Mouse (Mus musculus): ENCODE measurements around the gene Tmem239.

The Tmem239 gene

DNA sequence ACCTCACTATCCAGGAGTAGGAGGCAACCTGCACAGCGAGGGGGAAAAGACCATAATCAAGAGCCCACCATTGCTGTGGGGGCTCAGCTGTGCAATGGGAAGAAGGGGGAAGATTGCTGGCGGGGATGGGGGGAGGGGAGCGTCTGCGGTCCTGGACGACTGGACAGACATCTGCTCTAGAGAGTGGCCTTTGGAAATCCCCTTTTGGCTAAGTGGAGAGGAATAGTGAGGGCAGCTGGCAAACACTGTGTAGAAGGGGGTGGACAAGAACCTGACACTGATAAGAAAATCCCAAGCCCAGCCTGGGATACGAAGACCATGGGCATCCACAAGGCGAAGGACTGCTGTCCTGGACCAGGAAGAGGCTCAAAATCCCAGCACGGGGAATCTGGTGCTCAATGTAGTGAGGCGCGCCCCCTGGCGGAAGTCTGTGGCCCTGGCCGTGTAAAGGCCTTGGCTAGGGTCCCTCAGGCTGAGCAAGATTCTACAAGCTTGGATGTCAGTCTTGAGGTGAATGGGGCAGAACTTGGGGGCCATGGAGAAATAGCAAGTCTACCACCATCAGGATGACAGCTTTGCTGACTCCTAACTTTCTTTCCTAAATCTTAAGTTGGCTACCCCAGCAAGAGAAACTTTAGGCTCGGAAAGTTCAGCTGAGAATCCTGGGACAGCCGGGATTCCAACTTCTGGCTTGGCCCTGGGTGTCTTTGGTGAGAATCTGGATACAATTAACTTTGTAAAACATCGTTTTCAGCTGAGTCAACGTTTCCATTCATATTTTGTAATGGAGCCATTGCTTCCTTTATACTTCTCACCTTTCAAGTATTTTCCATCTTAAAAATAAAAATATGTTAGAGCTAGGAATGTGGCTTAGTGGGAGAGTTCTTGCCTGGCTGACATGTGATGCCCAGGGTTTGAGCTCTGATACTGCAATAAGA is 5.5 kb downstream of the Tmem239 start:
- peak; percentile 96 for DNase-seq (ENCODE audit: low spot score)

DNA sequence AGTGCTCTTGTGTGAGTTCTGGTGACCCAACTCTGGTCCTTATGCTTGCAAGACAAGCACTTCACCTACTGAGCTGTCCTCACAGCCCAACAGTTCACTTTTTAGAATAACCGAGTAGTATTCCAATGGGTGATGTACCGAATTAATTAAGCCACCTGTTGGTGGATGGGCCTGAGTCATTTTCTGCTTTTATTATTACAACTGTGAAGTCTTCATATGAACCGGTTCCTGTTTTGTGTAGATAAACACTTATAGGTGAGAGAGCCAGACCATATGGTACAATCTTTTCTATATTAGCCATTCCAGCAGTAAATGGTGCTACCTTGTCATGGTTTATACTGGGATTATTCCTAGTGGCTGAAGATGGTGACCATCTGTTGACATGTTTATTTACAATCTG is 6.5 kb downstream of the Tmem239 start:
- DNase-seq (ENCODE audit: low spot score) = no peak

GRCm38 (mm10) chr2:130414094-130414856 is 8.0 kb downstream of the Tmem239 start:
- DNase-seq (ENCODE audit: low spot score) = no peak

DNA sequence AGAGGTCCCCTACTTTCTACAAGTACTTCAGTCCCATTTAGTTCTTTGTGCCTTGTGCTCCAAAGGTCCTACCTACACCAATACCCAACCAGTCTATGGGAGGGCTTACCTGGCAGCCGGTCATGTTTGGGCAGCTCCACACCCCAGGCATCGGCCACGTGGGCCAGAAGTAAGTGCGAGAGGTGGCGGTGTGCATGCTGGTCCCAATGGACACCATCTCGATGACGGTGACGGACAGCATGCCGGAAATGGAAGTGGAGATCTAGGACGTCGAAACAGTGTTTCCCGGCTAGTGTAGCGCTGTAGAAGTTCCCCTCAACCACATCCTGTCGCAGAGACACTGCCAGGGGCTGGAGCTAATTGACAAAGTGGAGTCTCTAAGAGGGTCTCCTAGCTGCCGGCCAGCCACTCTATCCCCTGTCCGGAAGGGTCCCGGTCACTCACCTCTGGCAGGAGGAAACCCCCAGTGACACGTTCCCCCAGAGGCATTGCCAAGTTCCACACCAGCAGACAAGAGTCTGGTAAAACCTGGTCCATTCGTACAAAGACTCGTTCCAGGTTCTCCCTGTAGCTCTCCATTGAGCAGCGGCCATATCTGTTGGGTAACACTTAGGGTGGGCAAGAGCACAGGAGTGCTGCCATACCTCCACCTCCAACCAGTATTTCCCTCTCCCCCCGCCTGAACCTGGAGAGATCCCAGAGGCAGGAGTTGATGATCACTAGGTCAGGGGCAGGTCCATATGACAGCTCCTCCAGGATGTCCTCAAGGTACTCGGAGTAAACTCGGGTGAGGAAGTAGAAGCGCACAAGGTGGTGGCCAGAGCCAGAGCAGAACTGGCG is 15.7 kb downstream of the Tmem239 start:
- DNase-seq (ENCODE audit: low spot score) = no peak

DNA sequence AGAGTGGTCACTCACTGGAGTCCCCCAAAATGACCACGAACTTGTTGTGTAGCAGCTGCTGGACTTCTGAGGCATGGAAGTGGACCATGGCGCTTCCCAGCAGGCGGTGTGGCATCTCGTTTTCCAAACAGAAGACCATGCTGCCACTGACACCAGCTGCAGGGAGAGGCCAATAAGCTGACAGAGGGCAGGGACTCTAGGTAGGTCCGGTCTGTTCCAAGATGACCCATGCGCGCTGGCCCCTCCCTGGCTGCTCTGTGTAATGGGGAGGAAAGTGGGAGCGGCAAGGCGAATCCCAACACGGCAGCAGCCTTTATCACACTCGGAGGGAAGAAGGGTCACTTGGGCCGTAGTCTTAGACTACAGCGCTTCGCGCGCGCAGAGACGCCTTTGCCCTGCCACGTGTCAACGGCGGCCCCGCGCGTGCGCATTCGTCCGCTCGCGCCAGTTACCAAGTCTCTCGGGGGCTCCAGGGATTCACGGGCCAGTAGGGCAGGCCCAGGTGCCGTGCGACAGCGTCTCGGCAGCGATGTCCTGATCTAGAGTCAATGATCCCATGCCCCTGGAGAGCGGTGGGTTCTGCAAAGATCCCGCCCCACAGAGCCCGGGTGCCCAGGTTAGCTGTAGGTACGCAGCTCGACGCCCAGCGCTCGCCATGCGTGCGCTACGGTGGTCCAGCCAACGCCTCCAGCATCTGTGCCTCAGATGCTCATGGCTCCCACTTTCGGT is 17.3 kb downstream of the Tmem239 start:
- DNase-seq (ENCODE audit: low spot score) = peak; percentile 88

GRCm38 (mm10) chr2:130424126-130424853 is 18.0 kb downstream of the Tmem239 start, which contains the start of the genes Vps16 and Pced1a:
Vps16 (plus strand) TSS chr2:130424339.
Pced1a (minus strand) TSS chr2:130424701.
- DNase-seq (ENCODE audit: low spot score) = peak; percentile 94

DNA sequence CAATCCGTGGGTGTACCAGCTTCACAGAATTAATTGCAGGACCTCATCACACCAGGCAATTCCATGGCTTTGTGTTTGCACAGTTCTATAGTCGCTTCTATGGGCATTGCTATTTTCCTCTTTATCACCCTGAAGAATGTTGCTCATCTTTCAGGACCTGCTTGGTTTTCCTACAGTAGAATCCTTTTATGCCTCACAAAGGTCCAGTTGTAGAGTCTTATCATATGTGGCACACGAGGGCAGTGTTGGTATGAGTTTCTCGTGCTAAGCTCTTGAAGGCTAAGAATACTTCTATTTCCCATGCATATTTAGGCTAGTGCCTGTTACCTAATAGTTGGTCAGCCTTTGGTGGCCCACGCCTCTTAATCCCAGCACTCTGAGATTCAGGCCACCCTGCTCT is 18.8 kb downstream of the Tmem239 start:
- DNase-seq (ENCODE audit: low spot score) = no peak

- no peak for DNase-seq (ENCODE audit: low spot score)
These were observed 23.6 kb downstream of the Tmem239 start for GRCm38 (mm10) chr2:130429851-130430250.

GRCm38 (mm10) chr2:130430484-130430883 is 24.2 kb downstream of the Tmem239 start:
- DNase-seq (ENCODE audit: low spot score) = no peak

- no peak for DNase-seq (ENCODE audit: low spot score)
These were observed 25.9 kb downstream of the Tmem239 start for GRCm38 (mm10) chr2:130432157-130432556.

- DNase-seq (ENCODE audit: low spot score) = no peak
These were observed 26.9 kb downstream of the Tmem239 start for GRCm38 (mm10) chr2:130433152-130433551.

DNA sequence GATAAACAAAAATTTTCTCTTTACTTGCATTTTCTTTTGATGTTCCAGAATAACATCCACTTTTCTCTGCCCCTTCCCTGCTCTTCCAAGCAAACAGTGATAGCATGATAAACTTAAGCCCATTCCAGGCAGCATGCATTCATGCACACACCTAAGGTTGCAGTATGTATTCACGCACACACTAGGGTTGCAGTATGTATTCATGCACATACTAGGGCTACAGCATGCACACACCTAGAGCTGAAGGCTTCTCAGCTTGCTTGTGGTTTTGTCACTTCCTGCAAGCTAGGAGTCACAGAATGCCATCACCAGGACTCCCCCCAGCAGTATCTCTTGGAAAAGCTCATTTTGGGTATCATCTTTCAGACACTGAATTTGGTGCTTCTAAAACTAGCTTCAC is 30.5 kb downstream of the Tmem239 start:
- no peak for DNase-seq (ENCODE audit: low spot score)

GRCm38 (mm10) chr2:130438861-130439260 is 32.6 kb downstream of the Tmem239 start:
- no peak for DNase-seq (ENCODE audit: low spot score)

- DNase-seq (ENCODE audit: low spot score) = no peak
These were observed 33.7 kb downstream of the Tmem239 start for GRCm38 (mm10) chr2:130439840-130440480.

GRCm38 (mm10) chr2:130442162-130442561 is 35.9 kb downstream of the Tmem239 start:
- no peak for DNase-seq (ENCODE audit: low spot score)

DNA sequence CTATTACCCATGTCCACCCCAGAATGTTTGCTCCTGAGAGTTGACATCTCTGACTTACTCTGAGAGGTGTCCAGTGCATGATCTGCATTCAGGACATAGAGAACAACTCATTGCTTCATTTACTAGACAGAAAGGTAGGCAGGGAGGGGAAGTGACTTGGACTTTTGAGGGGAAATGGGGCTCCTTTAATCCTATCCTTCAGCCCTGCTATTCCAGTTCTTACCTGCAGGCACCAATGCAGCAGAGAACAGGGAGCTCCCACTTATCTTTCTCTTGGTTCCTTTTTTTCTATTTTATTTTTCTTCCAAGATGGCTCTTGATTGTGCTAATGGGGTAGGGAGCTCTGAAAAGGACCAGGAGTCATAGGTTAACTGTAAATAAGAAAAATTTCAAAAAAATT is 42.2 kb downstream of the Tmem239 start:
- no peak for DNase-seq (ENCODE audit: low spot score)

- DNase-seq (ENCODE audit: low spot score) = no peak
These were observed 42.9 kb downstream of the Tmem239 start for GRCm38 (mm10) chr2:130449021-130449793.

DNA sequence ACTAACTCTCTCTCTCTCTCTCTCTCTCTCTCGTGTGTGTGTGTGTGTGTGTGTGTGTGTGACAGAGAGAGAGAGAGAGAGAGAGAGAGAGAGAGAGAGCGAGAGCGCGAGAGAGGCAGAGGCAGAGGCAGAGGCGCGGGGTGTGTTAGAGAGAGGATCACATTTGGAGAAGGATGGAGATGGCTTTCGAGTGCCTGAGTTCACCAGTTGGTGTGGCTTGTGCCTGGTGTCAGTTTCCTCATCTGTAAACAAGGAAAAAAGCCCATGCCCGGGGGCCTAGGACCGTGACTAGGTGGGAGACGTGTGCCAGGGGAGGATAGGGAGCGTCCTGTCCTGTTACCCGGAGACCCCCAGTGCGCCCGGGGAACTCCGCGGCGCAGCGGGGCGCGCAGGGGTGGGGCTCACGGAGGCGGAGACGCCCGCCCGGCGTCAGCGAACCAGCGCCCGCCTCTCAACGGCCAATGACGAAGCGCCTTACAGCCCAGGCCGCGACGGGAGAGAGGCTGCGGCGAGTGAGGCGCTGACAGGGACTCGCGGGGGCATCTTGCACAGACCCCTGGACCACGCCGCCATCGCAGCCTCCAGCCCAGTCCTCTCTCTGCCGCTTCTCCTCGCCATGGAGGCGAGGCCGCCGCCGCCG is 43.6 kb downstream of the Tmem239 start, which contains the start of gene Ptpra:
Gene Ptpra, plus strand, starts transcription at position 485 of the 640 bp plus-strand sequence.
- DNase-seq (ENCODE audit: low spot score) = peak; percentile 94

DNA sequence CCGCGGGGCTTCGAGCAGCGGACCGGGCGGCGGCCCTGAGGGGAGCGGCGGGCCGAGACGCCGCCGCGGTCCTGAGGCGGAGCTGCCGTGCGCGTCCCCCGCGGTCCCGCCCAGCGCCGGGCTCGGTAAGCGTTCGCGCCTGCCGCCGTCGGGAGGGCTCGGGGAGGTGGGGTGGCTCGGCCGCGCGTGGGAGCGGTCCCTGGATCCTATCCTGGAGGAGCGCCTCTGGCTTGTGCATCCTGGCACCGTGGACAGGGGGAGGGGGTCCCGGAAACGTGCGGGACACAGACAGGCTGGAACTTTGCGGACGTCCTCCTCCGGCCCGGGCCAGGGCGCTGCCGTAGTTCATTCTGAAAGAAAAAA is 44.1 kb downstream of the Tmem239 start:
- peak; percentile 80 for DNase-seq (ENCODE audit: low spot score)
